Mouse (Mus musculus) CH12.LX (cell line): ENCODE data around the gene Trappc5. TPM values are rescaled to one million over a fixed set of nuclear protein-coding genes. Genes with fewer than 3 reads are reported as not detected.

Experiments
- DNase-seq: peaks from one replicate; pipeline ENCODE4 v3.0.0-alpha.2; 2013; ENCODE audit errors: extremely low read depth
- H3K27ac ChIP-seq: 2 replicates; pipeline ENCODE4 v1.5.1; 2012; ENCODE audit warnings: low read depth, mild to moderate bottlenecking, control low read depth, moderate library complexity; ENCODE audit not compliant: insufficient read depth
- H3K27me3 ChIP-seq: replicated peaks from 2 replicates; pipeline ENCODE3; 2012; ENCODE audit warnings: inconsistent platforms
- H3K36me3 ChIP-seq, 2 experiments: replicated peaks in 1 of 2; 2 replicates each; pipeline versions ENCODE3 to v1.6.1; 2012; ENCODE audit warnings: inconsistent platforms in 1 of 2, low read length in 1 of 2, mild to moderate bottlenecking in 1 of 2, mixed read lengths in 1 of 2, moderate library complexity in 1 of 2; ENCODE audit not compliant: control insufficient read depth in 1 of 2, insufficient read depth in 1 of 2
- H3K4me1 ChIP-seq, 2 experiments: 2 replicates each; pipeline ENCODE4 v1.6.1; 2012; ENCODE audit warnings: inconsistent platforms in 1 of 2, moderate library complexity in 1 of 2; ENCODE audit not compliant: insufficient read depth in 2 of 2, control insufficient read depth in 1 of 2
- H3K4me2 ChIP-seq: 2 replicates; pipeline ENCODE4 v1.6.1; 2012; ENCODE audit warnings: low read depth, mild to moderate bottlenecking, control low read depth; ENCODE audit not compliant: poor library complexity, insufficient read depth, severe bottlenecking
- H3K4me3 ChIP-seq, 3 experiments: fragments of 150-350 bp in 1 of 3; sonication (generic) in 1 of 3; replicated peaks in 1 of 3; 2 replicates each; pipeline versions ENCODE3 to v1.5.1; 2011 to 2012; ENCODE audit warnings: low read depth in 2 of 3, low read length in 2 of 3, mild to moderate bottlenecking in 2 of 3, moderate library complexity in 2 of 3, control low read depth in 1 of 3, improper control_type of control experiment in 1 of 3, inconsistent platforms in 1 of 3, mixed read lengths in 1 of 3; ENCODE audit not compliant: poor library complexity in 1 of 3
- H3K79me2 ChIP-seq: replicated peaks from 2 replicates; pipeline ENCODE4 v1.6.1; 2012; ENCODE audit warnings: mild to moderate bottlenecking, moderate library complexity; ENCODE audit not compliant: control insufficient read depth, poor library complexity, insufficient read depth, severe bottlenecking; ENCODE audit errors: extremely low read depth
- H3K9ac ChIP-seq: 2 replicates; pipeline ENCODE4 v1.6.1; 2012; ENCODE audit warnings: low read depth, mild to moderate bottlenecking, control low read depth, moderate library complexity; ENCODE audit not compliant: insufficient read depth
- H3K9me3 ChIP-seq: replicated peaks from 2 replicates; pipeline ENCODE3; 2012; ENCODE audit warnings: low read length, inconsistent platforms, mixed read lengths
- BHLHE40 ChIP-seq: IDR thresholded peaks from 2 replicates; pipeline ENCODE4 v1.6.1; 2011; ENCODE audit warnings: mild to moderate bottlenecking, low read depth, low read length, improper control_type of control experiment
- CHD2 ChIP-seq: IDR thresholded peaks from 2 replicates; pipeline ENCODE4 v1.6.1; 2011; ENCODE audit warnings: low read length, improper control_type of control experiment
- CTCF ChIP-seq, 2 experiments: IDR thresholded peaks in 1 of 2; conservative IDR thresholded peaks in 1 of 2; 2 replicates each; pipeline ENCODE4 v1.5.1; 2011 to 2012; ENCODE audit warnings: low read depth in 2 of 2, low read length in 2 of 2, improper control_type of control experiment in 1 of 2, inconsistent platforms in 1 of 2, mild to moderate bottlenecking in 1 of 2, moderate library complexity in 1 of 2
- ETS1 ChIP-seq: conservative IDR thresholded peaks from 2 replicates; pipeline ENCODE4 v1.6.1; 2012; ENCODE audit warnings: low read depth, mild to moderate bottlenecking, inconsistent platforms, low read length, improper control_type of control experiment, moderate library complexity
- HCFC1 ChIP-seq: IDR thresholded peaks from 2 replicates; pipeline ENCODE4 v1.6.1; 2012; ENCODE audit warnings: low read depth, mild to moderate bottlenecking, inconsistent platforms, low read length, improper control_type of control experiment
- IRF4 ChIP-seq: IDR thresholded peaks from 2 replicates; pipeline ENCODE4 v1.6.1; 2014; ENCODE audit warnings: low read depth, mild to moderate bottlenecking, inconsistent platforms, low read length, improper control_type of control experiment
- JUN ChIP-seq: IDR thresholded peaks from 2 replicates; pipeline ENCODE4 v1.6.1; 2011; ENCODE audit warnings: low read depth, mild to moderate bottlenecking, low read length, improper control_type of control experiment, moderate library complexity; ENCODE audit not compliant: insufficient read depth
- JUND ChIP-seq: conservative IDR thresholded peaks from 2 replicates; pipeline ENCODE4 v1.6.1; 2011; ENCODE audit warnings: low read depth, low read length, improper control_type of control experiment
- KAT2A ChIP-seq: IDR thresholded peaks from 2 replicates; pipeline ENCODE4 v1.6.1; 2012; ENCODE audit warnings: low read length, improper control_type of control experiment, inconsistent platforms; ENCODE audit not compliant: insufficient replicate concordance
- MAX ChIP-seq: IDR thresholded peaks from 2 replicates; pipeline ENCODE4 v1.6.1; 2011; ENCODE audit warnings: low read length, improper control_type of control experiment
- MEF2A ChIP-seq: IDR thresholded peaks from 2 replicates; pipeline ENCODE4 v1.6.1; 2014; ENCODE audit warnings: low read depth, mild to moderate bottlenecking, inconsistent platforms, low read length, improper control_type of control experiment, borderline replicate concordance
- MYC ChIP-seq: IDR thresholded peaks from 2 replicates; pipeline ENCODE4 v1.6.1; 2011; ENCODE audit warnings: low read depth, mild to moderate bottlenecking, improper control_type of control experiment, low read length
- NELFE ChIP-seq: IDR thresholded peaks from 2 replicates; pipeline ENCODE4 v1.6.1; 2011; ENCODE audit warnings: low read depth, low read length, improper control_type of control experiment
- NRF1 ChIP-seq: IDR thresholded peaks from 2 replicates; pipeline ENCODE4 v1.6.1; 2014; ENCODE audit warnings: low read depth, mild to moderate bottlenecking, inconsistent platforms, low read length, improper control_type of control experiment, moderate library complexity
- PAX5 ChIP-seq: IDR thresholded peaks from 2 replicates; pipeline ENCODE4 v1.6.1; 2012; ENCODE audit warnings: low read length, inconsistent platforms, mixed read lengths
- RAD21 ChIP-seq: IDR thresholded peaks from 2 replicates; pipeline ENCODE4 v1.6.1; 2011; ENCODE audit warnings: low read depth, mild to moderate bottlenecking, low read length, improper control_type of control experiment, moderate library complexity
- RCOR1 ChIP-seq: conservative IDR thresholded peaks from 2 replicates; pipeline ENCODE4 v1.6.1; 2012; ENCODE audit warnings: low read depth, mild to moderate bottlenecking, inconsistent platforms, low read length, improper control_type of control experiment
- SIN3A ChIP-seq: IDR thresholded peaks from 2 replicates; pipeline ENCODE4 v1.6.1; 2012; ENCODE audit warnings: low read length, improper control_type of control experiment, inconsistent platforms
- SMC3 ChIP-seq: IDR thresholded peaks from 2 replicates; pipeline ENCODE4 v1.6.1; 2011; ENCODE audit warnings: low read depth, low read length, improper control_type of control experiment
- UBTF ChIP-seq: IDR thresholded peaks from 2 replicates; pipeline ENCODE4 v1.6.1; 2012; ENCODE audit warnings: low read depth, mild to moderate bottlenecking, inconsistent platforms, low read length, improper control_type of control experiment, moderate library complexity
- USF2 ChIP-seq: conservative IDR thresholded peaks from 2 replicates; pipeline ENCODE4 v1.6.1; 2011; ENCODE audit warnings: low read depth, low read length, improper control_type of control experiment
- ZC3H11A ChIP-seq: IDR thresholded peaks from 2 replicates; pipeline ENCODE4 v1.6.1; 2012; ENCODE audit warnings: low read depth, mild to moderate bottlenecking, inconsistent platforms, low read length, improper control_type of control experiment
- ZKSCAN1 ChIP-seq: IDR thresholded peaks from 2 replicates; pipeline ENCODE4 v1.6.1; 2012; ENCODE audit warnings: low read depth, inconsistent platforms, low read length, improper control_type of control experiment, borderline replicate concordance
- ZMIZ1 ChIP-seq: IDR thresholded peaks from 2 replicates; pipeline ENCODE4 v1.6.1; 2012; ENCODE audit warnings: low read depth, mild to moderate bottlenecking, inconsistent platforms, low read length, improper control_type of control experiment
- dilution Hi-C: fragments of 300-500 bp; cut with MboI; formaldehyde crosslinking; loops from 2 replicates; pipeline ENCODE4 v1.14.3; 2020; ENCODE audit warnings: low sequenced_read_pairs; ENCODE audit not compliant: extremely low pct_unique_long_range_greater_than_20kb, extremely low pct_ligation_motif_present
- in situ Hi-C: fragments of 300-500 bp; cut with MboI; formaldehyde crosslinking; loops from 3 replicates; pipeline ENCODE4 v1.14.3; 2019; ENCODE audit warnings: low sequenced_read_pairs, low pct_ligation_motif_present, low pct_unique_long_range_greater_than_20kb, mixed read lengths
- polyA plus RNA-seq: library from polyadenylated mRNA; unstranded; fragments of >175 nt; gene quantifications from 2 replicates; pipeline ENCODE4 v1.2.1, GENCODE M21; 2012; ENCODE audit warnings: low read depth; ENCODE audit not compliant: insufficient read length
- total RNA-seq, 2 experiments: library from RNA; depleted of rRNA; stranded (reverse); fragments of 300-350 nt in 1 of 2; fragments of >200 nt in 1 of 2; gene quantifications; 2 replicates each; pipeline ENCODE4 v1.2.3; 2012 to 2014

The Trappc5 gene
- total and polyA plus RNA-seq, 3 experiments, result 21.5 to 27.4 (median 22.4) TPM

GRCm38 (mm10) chr8:3718559-3718958 is 42.5 kb downstream of the Trappc5 start:
- Histone ChIP-seq H3K4me2 (no peak overlapping the region), H3K9me3 (no peaks in the 10 kb centered on the region), H3K27me3 (peaks cover 43% of the 10 kb centered on the region)
- peak; percentile 70 for DNase-seq
- TF ChIP-seq SIN3A, result no peak
- peak; percentile 81 for TF ChIP-seq SMC3
- TF ChIP-seq RAD21, result peak; percentile 95
- TF ChIP-seq ZC3H11A, result 0 out of 2 replicates have a peak, but pooled peaks have one; percentile 3
- peak; percentile 95 to 96 for TF ChIP-seq CTCF (conservative IDR thresholded peaks at IDR 0.05 in 1 of 2, IDR thresholded peaks at IDR 0.05 in 1 of 2; ENCODE audit: low read depth in 2 of 2, low read length in 2 of 2)
- no peak for TF ChIP-seq BHLHE40
- TF ChIP-seq, all 38 proteins: peak for 4
- Histone ChIP-seq H3K4me1 (no peaks in the 10 kb centered on the region), H3K27ac (no peak overlapping the region), H3K9ac (no peak overlapping the region), H3K36me3 (no peaks in the 10 kb centered on the region), H3K4me3 (no peak overlapping the region), H3K79me2 (no peaks in the 10 kb centered on the region)
- in situ Hi-C loops (loop anchor here (10.0 to 25.0 kb wide), 3 partner anchors 236 to 644 kb away; partner anchors contain the start of genes Cd209c and Cd209g), dilution Hi-C loops (no loop called here)

- no peak within 1 kb of the TSS for H3K4me3 ChIP-seq
- no peak for TF ChIP-seq PAX5
- no peak for TF ChIP-seq ZKSCAN1
- TF ChIP-seq NRF1, result no peak
- no peak for TF ChIP-seq MEF2A
- no peak for TF ChIP-seq ZMIZ1
- no peak for TF ChIP-seq SMC3
- TF ChIP-seq MYC, result no peak
- no peak for TF ChIP-seq IRF4
- TF ChIP-seq NELFE, result no peak
- TF ChIP-seq HCFC1, result no peak
- no peak for TF ChIP-seq KAT2A
- TF ChIP-seq ETS1, result no peak
- no peak for TF ChIP-seq CHD2
- no peak for TF ChIP-seq USF2
- no peak for TF ChIP-seq RAD21
- no peak for TF ChIP-seq JUND
- no peak for TF ChIP-seq JUN
- no peak for TF ChIP-seq RCOR1
- no peak for TF ChIP-seq MAX
- TF ChIP-seq UBTF, result no peak
- TF ChIP-seq, all 38 proteins: peak for 0
- H3K4me1 ChIP-seq, result no peaks in the 10 kb centered on the region
- in situ Hi-C loops (loop anchor here (25.0 kb wide), 2 partner anchors 417 to 642 kb away; partner anchors contain the start of gene Cd209g), dilution Hi-C loops (no loop called here)
- no peak within 1 kb of the TSS for H3K4me2 ChIP-seq
- no peaks in the 10 kb centered on the region for H3K79me2 ChIP-seq
- H3K9ac ChIP-seq, result no peak within 1 kb of the TSS
- H3K27me3 ChIP-seq, result peaks cover 28% of the 10 kb centered on the region
- H3K36me3 ChIP-seq, result no peaks in the 10 kb centered on the region
- H3K9me3 ChIP-seq, result no peaks in the 10 kb centered on the region
- DNase-seq, result no peak
- no peak within 1 kb of the TSS for H3K27ac ChIP-seq
These were observed 44.5 kb downstream of the Trappc5 start, which contains the start of gene Clec4g for GRCm38 (mm10) chr8:3720551-3720950. Gene Clec4g, minus strand, starts transcription at chr8:3720651.
